Mouse (Mus musculus) ES-Bruce4 (cell line): ENCODE data around the gene Unc93b1.

Experiments used
- CTCF ChIP-seq: IDR thresholded peaks from one replicate; pipeline ENCODE4 v1.8.1; 2011; ENCODE audit warnings: low read depth, low read length
- EP300 ChIP-seq: IDR thresholded peaks from 2 replicates; pipeline ENCODE4 v1.6.1; 2011; ENCODE audit warnings: low read depth, low read length; ENCODE audit not compliant: insufficient read depth
- POLR2A ChIP-seq: IDR thresholded peaks from one replicate; pipeline ENCODE4 v1.8.1; 2011; ENCODE audit warnings: low read length; ENCODE audit not compliant: insufficient read depth

DNA sequence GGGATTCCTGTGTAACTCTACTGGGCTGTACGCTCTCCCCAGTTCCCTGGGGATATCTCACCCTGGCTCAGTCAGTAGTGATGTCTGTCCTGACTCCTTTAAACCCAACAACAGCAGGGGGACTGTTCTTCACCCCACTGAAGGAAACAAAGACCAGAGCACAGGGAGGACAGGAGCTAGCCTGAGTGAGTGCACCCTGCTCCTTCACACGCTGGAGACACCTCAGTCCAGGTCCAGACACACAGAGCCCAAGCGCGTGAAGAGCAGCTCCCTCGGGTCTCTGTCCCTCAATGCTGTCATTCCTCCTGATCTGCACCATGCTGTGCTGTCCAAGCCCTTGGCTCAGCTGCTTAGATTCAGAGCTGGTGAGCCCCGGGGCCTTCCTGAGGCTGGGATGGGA lies 8.3 kb upstream of the Unc93b1 start:
- TF ChIP-seq CTCF (no peak), POLR2A (no peak), EP300 (no peak)
